Mouse (Mus musculus): ENCODE measurements at regions not wholly inside any gene's neighbourhood (a gene's known extent, or its start where the extent isn't known, plus 50 kb on each side); places are given as distances from the start of the nearest gene placed in this dataset.

GRCm38 (mm10) chr6:140297969-140298554, 125.8 kb upstream of the Plekha5 start:
- no peak overlapping the region for H3K9ac ChIP-seq (replicated peaks)
- WGBS, result 73% methylated on average over 14 of the region's 14 CpGs
- H3K4me3 ChIP-seq, result no peak overlapping the region
- H3K9me3 ChIP-seq, result no peaks in the 10 kb centered on the region
- H3K4me2 ChIP-seq (replicated peaks), result no peak overlapping the region
- H3K27me3 ChIP-seq, result no peaks in the 10 kb centered on the region
- no peaks in the 10 kb centered on the region for H3K36me3 ChIP-seq
- ATAC-seq (ENCODE audit: low FRiP score, low read depth), result peak; percentile 28; the same call in 1 of the 2 replicates
- no peaks in the 10 kb centered on the region for H3K4me1 ChIP-seq
- no peak overlapping the region; the same call in 1 of the 2 replicates for H3K27ac ChIP-seq (replicated peaks)

- Histone ChIP-seq H3K27me3 (no peaks in the 10 kb centered on the region), H3K36me3 (no peaks in the 10 kb centered on the region), H3K27ac (replicated peaks) (no peak overlapping the region; the same call in 1 of the 2 replicates), H3K4me3 (no peak overlapping the region), H3K4me2 (replicated peaks) (no peak overlapping the region), H3K4me1 (no peaks in the 10 kb centered on the region), H3K9me3 (no peaks in the 10 kb centered on the region), H3K9ac (replicated peaks) (no peak overlapping the region)
- 64% methylated on average over 6 of the region's 6 CpGs for WGBS
- peak; percentile 56; the same call in 1 of the 2 replicates for ATAC-seq (ENCODE audit: low FRiP score, low read depth)
These were observed 126.3 kb upstream of the Plekha5 start for GRCm38 (mm10) chr6:140297561-140297960.

- peaks cover 8% of the 10 kb centered on the region for H3K4me1 ChIP-seq
- H3K4me3 ChIP-seq, result no peak overlapping the region
- H3K9me3 ChIP-seq, result no peaks in the 10 kb centered on the region
- peak; percentile 14; the same call in 1 of the 2 replicates for ATAC-seq (ENCODE audit: low FRiP score, low read depth)
- H3K9ac ChIP-seq (replicated peaks), result no peak overlapping the region
- no peaks in the 10 kb centered on the region for H3K36me3 ChIP-seq
- 70% methylated on average over 12 of the region's 13 CpGs for WGBS
- no peak overlapping the region for H3K27ac ChIP-seq (replicated peaks)
- no peaks in the 10 kb centered on the region for H3K27me3 ChIP-seq
- H3K4me2 ChIP-seq (replicated peaks), result no peak overlapping the region
These were observed 133.7 kb upstream of the Plekha5 start for GRCm38 (mm10) chr6:140290109-140290508.

DNA sequence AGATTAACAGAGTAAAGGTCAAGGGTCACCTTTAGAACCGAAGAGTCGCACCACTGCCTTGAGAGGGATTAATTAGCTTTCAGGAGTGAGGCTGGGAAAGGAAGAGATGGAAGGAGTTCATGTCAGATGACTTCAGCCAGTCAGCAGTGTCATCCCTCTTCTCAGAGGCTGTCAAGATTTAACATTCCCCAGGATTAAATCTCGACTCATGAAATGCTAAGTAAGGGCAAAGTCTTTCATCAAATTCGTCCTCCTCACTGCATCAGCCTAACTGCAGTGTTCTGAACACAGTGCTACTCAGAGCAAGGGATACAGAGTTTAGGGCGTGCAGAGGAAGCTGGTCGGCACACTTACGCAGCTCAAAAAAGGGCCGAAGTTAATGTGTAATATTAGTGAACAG, 135.1 kb upstream of the Plekha5 start:
- Histone ChIP-seq H3K4me2 (replicated peaks) (no peak overlapping the region), H3K4me3 (no peak overlapping the region), H3K4me1 (peaks cover 8% of the 10 kb centered on the region), H3K27ac (replicated peaks) (no peak overlapping the region), H3K27me3 (no peaks in the 10 kb centered on the region), H3K9ac (replicated peaks) (no peak overlapping the region), H3K9me3 (no peaks in the 10 kb centered on the region), H3K36me3 (no peaks in the 10 kb centered on the region)
- ATAC-seq (ENCODE audit: low FRiP score, low read depth), result peak; percentile 42
- 19% methylated on average over 8 of the region's 8 CpGs for WGBS

- H3K27ac ChIP-seq (replicated peaks), result no peak overlapping the region
These were observed 141.6 kb upstream of the Plekha5 start for GRCm38 (mm10) chr6:140282285-140282577.

DNA sequence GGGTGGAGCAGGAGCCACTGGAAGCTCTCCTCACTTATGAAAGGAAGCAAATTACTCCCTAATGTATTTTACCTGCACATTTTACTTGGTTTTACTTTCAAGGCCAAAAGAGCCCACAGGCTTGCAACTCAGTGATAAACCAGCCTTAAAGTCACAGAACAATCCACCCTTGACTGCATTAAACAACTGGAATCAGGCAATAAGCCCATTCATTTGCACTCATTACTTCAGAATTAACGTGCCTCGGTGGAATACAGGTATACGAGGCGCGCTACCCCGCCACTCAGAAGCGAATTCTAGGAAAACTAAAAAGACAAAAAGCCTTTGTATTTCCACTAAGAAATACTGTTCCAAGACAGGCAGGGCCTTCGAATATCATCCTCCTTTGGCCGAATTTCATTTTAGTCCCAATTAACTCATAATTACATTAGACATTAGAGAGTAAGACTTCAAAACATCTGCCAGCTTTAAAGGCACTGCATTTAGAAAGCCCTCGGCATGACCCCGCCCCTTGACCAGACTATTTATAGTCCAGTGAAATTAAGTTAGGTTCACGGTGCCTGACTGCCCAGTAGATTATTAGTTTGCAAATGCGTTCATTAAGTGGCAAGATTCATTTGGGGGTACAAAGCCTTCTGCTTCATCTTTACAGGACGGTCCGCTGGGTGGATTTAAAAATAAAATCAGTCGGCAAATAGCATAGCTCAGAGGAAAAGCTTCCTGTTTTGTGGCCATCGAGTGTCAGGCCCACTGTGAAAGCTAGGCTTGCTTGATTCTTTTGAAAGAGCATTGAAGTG, 142.2 kb upstream of the Plekha5 start:
- H3K4me3 ChIP-seq, result no peak overlapping the region
- H3K9ac ChIP-seq (replicated peaks), result no peak overlapping the region
- no peaks in the 10 kb centered on the region for H3K9me3 ChIP-seq
- H3K4me1 ChIP-seq, result peaks cover 13% of the 10 kb centered on the region; the same call in 1 of the 2 replicates
- H3K27ac ChIP-seq (replicated peaks), result no peak overlapping the region
- no peak overlapping the region for H3K4me2 ChIP-seq (replicated peaks)
- ATAC-seq (ENCODE audit: low FRiP score, low read depth), result no peak
- H3K27me3 ChIP-seq, result no peaks in the 10 kb centered on the region
- no peaks in the 10 kb centered on the region for H3K36me3 ChIP-seq
- 66% methylated on average over 17 of the region's 17 CpGs for WGBS

More at GRCm38 (mm10) chr6:140282285-140282577, 141.6 kb upstream of the Plekha5 start:
- WGBS, result 60% methylated on average over 7 of the region's 7 CpGs
- Histone ChIP-seq H3K27me3 (no peaks in the 10 kb centered on the region), H3K36me3 (no peaks in the 10 kb centered on the region), H3K4me2 (replicated peaks) (no peak overlapping the region), H3K4me3 (no peak overlapping the region), H3K4me1 (peaks cover 13% of the 10 kb centered on the region; the same call in 1 of the 2 replicates), H3K9ac (replicated peaks) (no peak overlapping the region), H3K9me3 (no peaks in the 10 kb centered on the region)
- ATAC-seq (ENCODE audit: low FRiP score, low read depth), result no peak

- WGBS, result 68% methylated on average over 9 of the region's 9 CpGs
- Histone ChIP-seq H3K9ac (replicated peaks) (no peak overlapping the region), H3K4me3 (no peak overlapping the region), H3K27ac (replicated peaks) (no peak overlapping the region), H3K36me3 (no peaks in the 10 kb centered on the region), H3K9me3 (no peaks in the 10 kb centered on the region), H3K4me2 (replicated peaks) (no peak overlapping the region), H3K27me3 (no peaks in the 10 kb centered on the region), H3K4me1 (peaks cover 13% of the 10 kb centered on the region; the same call in 1 of the 2 replicates)
- ATAC-seq (ENCODE audit: low FRiP score, low read depth), result 0 out of 2 replicates have a peak, but pooled peaks have one; percentile 12
These were observed 142.9 kb upstream of the Plekha5 start for GRCm38 (mm10) chr6:140280817-140281475.

DNA sequence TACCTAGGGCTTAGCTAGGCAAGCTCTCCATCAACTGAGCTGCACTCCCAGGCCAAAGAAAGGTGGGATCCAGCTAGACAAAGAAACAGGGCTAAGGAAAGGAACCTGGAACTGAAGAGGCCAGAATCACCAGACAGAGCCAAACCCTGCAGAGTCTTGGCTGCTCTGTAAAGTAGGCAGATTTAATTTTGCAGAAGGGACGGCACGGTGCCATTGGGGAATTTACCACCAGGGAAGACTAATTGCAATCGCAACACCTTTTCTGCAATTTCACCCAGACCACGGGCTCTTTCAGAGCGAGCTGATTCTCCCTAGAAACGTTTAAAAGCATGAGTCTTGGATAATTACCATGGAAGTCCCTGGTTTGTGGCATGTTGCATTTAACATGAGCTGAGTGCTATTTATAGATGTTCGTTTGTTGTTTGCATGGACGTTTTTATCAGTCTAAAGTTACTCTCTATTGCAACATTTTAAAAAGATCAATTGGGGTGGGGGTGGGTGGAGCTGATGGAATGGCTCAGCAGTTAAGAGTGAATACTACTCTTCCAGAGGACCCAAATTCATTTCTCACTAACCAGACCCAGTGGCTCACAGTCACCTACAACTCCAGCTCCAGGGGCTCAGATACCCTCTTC, 144.0 kb upstream of the Plekha5 start:
- 84% methylated on average over 8 of the region's 8 CpGs for WGBS
- peaks cover 13% of the 10 kb centered on the region; the same call in 1 of the 2 replicates for H3K4me1 ChIP-seq
- no peaks in the 10 kb centered on the region for H3K27me3 ChIP-seq
- no peak overlapping the region for H3K27ac ChIP-seq (replicated peaks)
- H3K9ac ChIP-seq (replicated peaks), result no peak overlapping the region
- ATAC-seq (ENCODE audit: low FRiP score, low read depth), result no peak
- H3K4me2 ChIP-seq (replicated peaks), result no peak overlapping the region
- no peak overlapping the region for H3K4me3 ChIP-seq
- no peaks in the 10 kb centered on the region for H3K9me3 ChIP-seq
- no peaks in the 10 kb centered on the region for H3K36me3 ChIP-seq

GRCm38 (mm10) chr6:140278750-140279149, 145.1 kb upstream of the Plekha5 start:
- no peaks in the 10 kb centered on the region for H3K9me3 ChIP-seq
- H3K9ac ChIP-seq (replicated peaks), result no peak overlapping the region
- no peaks in the 10 kb centered on the region for H3K27me3 ChIP-seq
- H3K4me1 ChIP-seq, result peaks cover 13% of the 10 kb centered on the region; the same call in 1 of the 2 replicates
- H3K36me3 ChIP-seq, result no peaks in the 10 kb centered on the region
- WGBS, result 64% methylated on average over 5 of the region's 5 CpGs
- no peak overlapping the region for H3K27ac ChIP-seq (replicated peaks)
- no peak overlapping the region for H3K4me3 ChIP-seq
- no peak overlapping the region for H3K4me2 ChIP-seq (replicated peaks)
- no peak for ATAC-seq (ENCODE audit: low FRiP score, low read depth)

GRCm38 (mm10) chr6:140270592-140270991, 153.3 kb upstream of the Plekha5 start:
- Histone ChIP-seq H3K27me3 (no peaks in the 10 kb centered on the region), H3K36me3 (no peaks in the 10 kb centered on the region), H3K4me3 (no peak overlapping the region), H3K9me3 (no peaks in the 10 kb centered on the region), H3K27ac (replicated peaks) (no peak overlapping the region), H3K4me1 (peaks cover 10% of the 10 kb centered on the region; the same call in 1 of the 2 replicates), H3K9ac (replicated peaks) (no peak overlapping the region), H3K4me2 (replicated peaks) (no peak overlapping the region)
- ATAC-seq (ENCODE audit: low FRiP score, low read depth), result no peak
- WGBS, result 87% methylated on average over 6 of the region's 6 CpGs

DNA sequence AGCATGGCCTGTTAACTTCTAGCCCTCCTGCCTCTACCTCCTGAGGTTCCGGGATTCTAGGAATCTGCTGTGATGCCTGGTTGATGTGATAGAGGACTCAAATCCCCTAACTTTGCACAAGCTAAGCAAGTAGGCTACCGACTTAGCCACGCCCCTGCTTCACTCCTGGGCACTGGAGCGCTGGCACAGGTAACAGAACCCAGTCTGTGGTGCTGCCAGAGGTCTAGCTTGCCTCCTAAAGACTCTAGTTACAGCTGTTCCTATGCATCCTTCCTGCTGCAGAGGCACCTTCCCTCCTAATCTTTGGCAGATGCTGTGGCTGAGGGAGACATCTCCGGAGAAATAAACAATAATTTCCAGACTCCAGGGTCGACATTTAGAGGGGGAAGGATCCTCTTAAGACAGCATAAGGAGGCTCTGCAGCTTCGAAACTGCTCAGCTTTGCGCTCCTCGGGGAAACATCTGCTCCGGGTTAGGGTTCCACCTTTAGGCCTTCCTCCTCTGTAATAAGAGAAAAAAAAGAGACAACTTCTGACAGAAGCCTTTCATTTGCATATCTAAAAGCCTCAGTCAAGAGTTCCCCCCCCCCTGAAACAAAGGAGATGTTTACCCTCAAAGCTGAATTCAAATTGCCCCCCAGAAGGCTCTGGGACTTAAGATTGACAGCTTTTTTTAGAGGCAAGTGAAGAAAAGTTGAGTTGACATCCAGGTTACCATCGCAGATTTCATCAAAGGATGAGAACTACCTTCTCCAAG, 155.4 kb upstream of the Plekha5 start:
- 36% methylated on average over 11 of the region's 11 CpGs for WGBS
- no peak overlapping the region for H3K27ac ChIP-seq (replicated peaks)

More for the DNA sequence above, 155.4 kb upstream of the Plekha5 start:
- H3K4me1 ChIP-seq, result peaks cover 10% of the 10 kb centered on the region; the same call in 1 of the 2 replicates
- no peaks in the 10 kb centered on the region for H3K9me3 ChIP-seq
- H3K27me3 ChIP-seq, result no peaks in the 10 kb centered on the region
- no peak overlapping the region for H3K9ac ChIP-seq (replicated peaks)
- no peak overlapping the region for H3K4me3 ChIP-seq
- H3K4me2 ChIP-seq (replicated peaks), result no peak overlapping the region
- no peak for ATAC-seq (ENCODE audit: low FRiP score, low read depth)
- H3K36me3 ChIP-seq, result no peaks in the 10 kb centered on the region

Data from midbrain, embryonic 12.5 days (tissue).